Mouse (Mus musculus): Measurements from ENCODE around the gene A1bg. TPM values are rescaled to one million over a fixed set of nuclear protein-coding genes. Genes with fewer than 3 reads are reported as not detected.

A1bg gene
- total RNA-seq, 2 experiments from 2014 or later = not detected

Other genes with a start within 250 kb of the A1bg start
- 10 to 100 TPM; 11.7 to 12.0 TPM for gene Fam84b, start 69.2 kb downstream of the A1bg start, total RNA-seq (2021)